Mouse (Mus musculus) hindbrain, embryonic 15.5 days (tissue): ENCODE results near the gene Naaladl2. TPM values are rescaled to one million over a fixed set of nuclear protein-coding genes. Genes with fewer than 3 reads are reported as not detected.

Experiments used
- ATAC-seq: fragments of 200-750 bp; cut with Nextera tagmentation; 2 replicates; pipeline ENCODE4 v1.8.0; 2017; ENCODE audit warnings: low read depth, moderate number of reproducible peaks, moderate TSS enrichment; ENCODE audit not compliant: low FRiP score
- H3K27ac ChIP-seq: fragments of 300-500 bp; sonication (generic); replicated peaks from 2 replicates; pipeline ENCODE4 v1.5.1; 2015; ENCODE audit warnings: mild to moderate bottlenecking, inconsistent platforms
- H3K27me3 ChIP-seq: fragments of 300-500 bp; sonication (generic); 2 replicates; pipeline ENCODE4 v1.6.1; 2015; ENCODE audit warnings: control low read depth, inconsistent platforms
- H3K36me3 ChIP-seq: fragments of 300-500 bp; sonication (generic); 2 replicates; pipeline ENCODE4 v1.6.1; 2015; ENCODE audit warnings: control low read depth, inconsistent platforms
- H3K4me1 ChIP-seq: fragments of 300-500 bp; sonication (generic); replicated peaks from 2 replicates; pipeline ENCODE4 v1.6.1; 2015; ENCODE audit warnings: control low read depth, inconsistent platforms
- H3K4me2 ChIP-seq: fragments of 300-500 bp; sonication (generic); 2 replicates; pipeline ENCODE4 v1.6.1; 2015; ENCODE audit warnings: moderate library complexity, mild to moderate bottlenecking, inconsistent platforms
- H3K4me3 ChIP-seq: fragments of 300-500 bp; sonication (generic); 2 replicates; pipeline ENCODE4 v1.5.1; 2015; ENCODE audit warnings: mild to moderate bottlenecking, inconsistent platforms
- H3K9ac ChIP-seq: fragments of 300-500 bp; sonication (generic); 2 replicates; pipeline ENCODE4 v1.6.1; 2015; ENCODE audit warnings: inconsistent platforms
- H3K9me3 ChIP-seq: fragments of 300-500 bp; sonication (generic); 2 replicates; pipeline ENCODE4 v1.6.1; 2016; ENCODE audit warnings: control low read depth, inconsistent platforms
- WGBS: fragments of 180-500 bp; shearing (Covaris S2); methylation state at CpG from one replicate; pipeline ENCODE4 v1.1.7; 2015; 5-methylcytosine and 5-hydroxymethylcytosine counted together
- polyA plus RNA-seq: library from polyadenylated mRNA; unstranded; fragments of >200 nt; fragmentation: Nextera tagmentation; extraction: Ambion mirVana; gene quantifications from 2 replicates; pipeline ENCODE4 v1.2.1, GENCODE M21; 2015

Gene Naaladl2
- polyA plus RNA-seq, 1 experiment from 2014 or later = 0.79 TPM

- Histone ChIP-seq H3K9ac (no peak overlapping the region), H3K27me3 (no peaks in the 10 kb centered on the region), H3K4me1 (no peaks in the 10 kb centered on the region), H3K9me3 (no peaks in the 10 kb centered on the region), H3K27ac (no peak overlapping the region), H3K36me3 (no peaks in the 10 kb centered on the region), H3K4me2 (no peak overlapping the region), H3K4me3 (no peak overlapping the region)
- ATAC-seq = no peak
- 86% methylated on average over 4 of the region's 4 CpGs for WGBS
These were observed 1171.1 kb downstream of the Naaladl2 start for GRCm38 (mm10) chr3:23972747-23973667.

GRCm38 (mm10) chr3:23962961-23963621 is 1181.0 kb downstream of the Naaladl2 start:
- Histone ChIP-seq H3K4me2 (no peak overlapping the region), H3K9me3 (no peaks in the 10 kb centered on the region), H3K27ac (no peak overlapping the region), H3K27me3 (no peaks in the 10 kb centered on the region), H3K9ac (no peak overlapping the region), H3K4me3 (no peak overlapping the region), H3K4me1 (no peaks in the 10 kb centered on the region), H3K36me3 (no peaks in the 10 kb centered on the region)
- ATAC-seq = no peak

DNA sequence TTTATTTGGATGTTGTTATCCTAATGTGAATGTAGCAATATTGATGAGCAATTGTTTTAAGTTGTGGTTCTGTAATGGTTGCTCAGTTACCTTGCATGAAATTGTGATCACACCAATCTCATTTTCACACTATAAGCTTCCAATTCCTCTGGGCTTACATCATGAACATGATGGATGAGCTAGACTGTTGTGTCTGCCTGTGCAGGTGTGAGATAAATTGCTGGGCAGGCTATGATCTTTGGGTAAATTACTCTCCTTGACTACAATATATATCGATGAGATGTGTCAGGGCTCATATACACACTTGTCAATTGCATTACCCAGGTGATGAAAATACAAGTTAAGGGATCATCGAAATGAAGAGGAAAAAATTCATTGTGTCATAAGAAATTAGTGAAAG is 1197.9 kb downstream of the Naaladl2 start:
- Histone ChIP-seq H3K27ac (no peak overlapping the region), H3K9me3 (no peaks in the 10 kb centered on the region), H3K4me1 (no peaks in the 10 kb centered on the region), H3K4me2 (no peak overlapping the region), H3K4me3 (no peak overlapping the region), H3K27me3 (no peaks in the 10 kb centered on the region), H3K36me3 (no peaks in the 10 kb centered on the region), H3K9ac (no peak overlapping the region)
- WGBS = 64% methylated on average over 2 of the region's 2 CpGs
- ATAC-seq = peak; percentile 61; the same call in 1 of the 2 replicates

- 32% methylated on average over 5 of the region's 5 CpGs for WGBS
- ATAC-seq = no peak
These were observed 1206.8 kb downstream of the Naaladl2 start for GRCm38 (mm10) chr3:23937299-23937698.

GRCm38 (mm10) chr3:23928097-23928496 is 1216.0 kb downstream of the Naaladl2 start:
- Histone ChIP-seq H3K27me3 (no peaks in the 10 kb centered on the region), H3K4me2 (no peak overlapping the region), H3K4me3 (no peak overlapping the region), H3K27ac (no peak overlapping the region), H3K9me3 (no peaks in the 10 kb centered on the region), H3K9ac (no peak overlapping the region), H3K36me3 (no peaks in the 10 kb centered on the region), H3K4me1 (no peaks in the 10 kb centered on the region)
- no peak for ATAC-seq
- WGBS = 89% methylated on average over 4 of the region's 4 CpGs

More at GRCm38 (mm10) chr3:23937299-23937698, 1206.8 kb downstream of the Naaladl2 start:
- H3K4me2 ChIP-seq = no peak overlapping the region
- H3K36me3 ChIP-seq = no peaks in the 10 kb centered on the region
- no peaks in the 10 kb centered on the region for H3K9me3 ChIP-seq
- H3K4me1 ChIP-seq = no peaks in the 10 kb centered on the region
- no peak overlapping the region for H3K27ac ChIP-seq
- H3K9ac ChIP-seq = no peak overlapping the region
- H3K4me3 ChIP-seq = no peak overlapping the region
- no peaks in the 10 kb centered on the region for H3K27me3 ChIP-seq

DNA sequence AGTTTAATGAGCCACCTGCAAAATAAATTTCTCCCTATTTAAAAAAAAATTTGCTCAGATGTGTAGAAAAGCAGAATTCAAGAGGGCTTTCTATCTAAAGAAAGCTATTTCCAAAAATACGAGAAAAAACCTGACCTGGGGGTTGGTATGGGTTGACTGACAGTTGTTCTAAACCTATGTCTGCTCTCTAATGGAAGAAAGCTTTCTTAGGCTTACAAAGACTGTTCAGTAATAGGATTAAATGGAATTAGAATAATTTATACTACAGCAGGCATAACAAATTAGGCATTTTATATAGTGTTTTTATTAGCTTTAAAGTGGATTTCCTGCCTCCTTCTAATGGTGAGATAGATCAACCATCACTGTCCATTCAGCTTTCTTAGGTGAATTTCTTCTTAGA is 1236.4 kb downstream of the Naaladl2 start:
- H3K27ac ChIP-seq = no peak overlapping the region
- ATAC-seq = no peak
- H3K27me3 ChIP-seq = no peaks in the 10 kb centered on the region

GRCm38 (mm10) chr3:23865688-23866087 is 1278.4 kb downstream of the Naaladl2 start:
- Histone ChIP-seq H3K4me2 (no peak overlapping the region), H3K9me3 (no peaks in the 10 kb centered on the region), H3K4me1 (no peaks in the 10 kb centered on the region), H3K27ac (no peak overlapping the region), H3K36me3 (no peaks in the 10 kb centered on the region), H3K27me3 (no peaks in the 10 kb centered on the region), H3K4me3 (no peak overlapping the region), H3K9ac (no peak overlapping the region)
- WGBS = 92% methylated on average over 1 of the region's 1 CpGs
- ATAC-seq = no peak

More for the DNA sequence above, 1236.4 kb downstream of the Naaladl2 start:
- H3K4me2 ChIP-seq = no peak overlapping the region
- no peaks in the 10 kb centered on the region for H3K9me3 ChIP-seq
- no peaks in the 10 kb centered on the region for H3K36me3 ChIP-seq
- H3K9ac ChIP-seq = no peak overlapping the region
- 71% methylated on average over 1 of the region's 1 CpGs for WGBS
- H3K4me1 ChIP-seq = no peaks in the 10 kb centered on the region
- no peak overlapping the region for H3K4me3 ChIP-seq

DNA sequence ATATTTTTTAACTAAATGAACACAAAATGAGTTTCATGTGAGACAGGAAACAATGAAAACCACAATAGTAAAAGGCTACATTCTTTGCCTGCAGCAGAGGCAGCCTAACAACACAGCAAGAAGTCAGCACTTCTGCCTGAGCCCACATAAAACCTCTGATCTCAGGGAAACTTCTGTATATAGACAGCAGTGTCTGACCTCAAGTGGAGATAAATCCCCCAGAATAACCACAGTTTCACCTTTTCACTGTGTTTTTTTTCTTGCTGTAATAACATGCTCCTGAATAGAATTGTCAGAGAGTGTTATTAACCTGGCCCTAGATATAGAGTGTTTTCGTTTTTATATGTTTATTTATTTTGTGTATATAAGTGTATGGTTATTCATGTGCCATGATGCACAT is 1286.8 kb downstream of the Naaladl2 start:
- WGBS = 65% methylated on average over 1 of the region's 1 CpGs
- Histone ChIP-seq H3K4me3 (no peak overlapping the region), H3K4me1 (no peaks in the 10 kb centered on the region), H3K9me3 (no peaks in the 10 kb centered on the region), H3K27me3 (no peaks in the 10 kb centered on the region), H3K4me2 (no peak overlapping the region), H3K27ac (no peak overlapping the region), H3K36me3 (no peaks in the 10 kb centered on the region), H3K9ac (no peak overlapping the region)
- ATAC-seq = no peak

DNA sequence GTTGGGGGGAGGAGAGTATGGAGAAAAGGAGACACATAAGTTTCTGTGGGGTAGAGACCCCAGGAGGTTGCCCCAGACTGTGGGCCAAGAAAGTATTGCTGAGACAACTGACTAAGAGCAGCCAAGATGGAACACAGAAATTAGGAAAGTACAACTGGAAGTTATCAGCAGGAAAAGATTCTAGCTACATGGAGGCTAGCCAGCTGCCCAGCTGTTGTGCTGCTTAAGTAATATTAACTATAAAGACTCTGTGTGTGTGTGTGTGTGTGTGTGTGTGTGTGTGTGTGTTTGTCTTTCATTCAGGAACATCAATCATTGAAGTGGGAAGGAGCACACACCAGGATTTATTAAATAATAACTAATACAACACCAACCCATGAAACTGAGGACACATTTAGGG is 1326.5 kb downstream of the Naaladl2 start:
- Histone ChIP-seq H3K9me3 (no peaks in the 10 kb centered on the region), H3K4me1 (no peaks in the 10 kb centered on the region), H3K27me3 (no peaks in the 10 kb centered on the region), H3K9ac (no peak overlapping the region), H3K4me3 (no peak overlapping the region), H3K36me3 (no peaks in the 10 kb centered on the region), H3K4me2 (no peak overlapping the region), H3K27ac (no peak overlapping the region)
- ATAC-seq = no peak

- 92% methylated on average over 1 of the region's 1 CpGs for WGBS
- no peak for ATAC-seq
- H3K27ac ChIP-seq = no peak overlapping the region
These were observed 1385.3 kb downstream of the Naaladl2 start for GRCm38 (mm10) chr3:23758746-23759145.

More at GRCm38 (mm10) chr3:23758746-23759145, 1385.3 kb downstream of the Naaladl2 start:
- no peak overlapping the region for H3K4me3 ChIP-seq
- H3K4me1 ChIP-seq = no peaks in the 10 kb centered on the region
- H3K9ac ChIP-seq = no peak overlapping the region
- H3K36me3 ChIP-seq = no peaks in the 10 kb centered on the region
- no peaks in the 10 kb centered on the region for H3K9me3 ChIP-seq
- no peaks in the 10 kb centered on the region for H3K27me3 ChIP-seq
- H3K4me2 ChIP-seq = no peak overlapping the region
